Mouse (Mus musculus) midbrain, embryonic 15.5 days (tissue): ENCODE measurements around the gene AL731706.1. TPM values are rescaled to one million over a fixed set of nuclear protein-coding genes. Genes with fewer than 3 reads are reported as not detected.

Experiments
- ATAC-seq: fragments of 200-750 bp; cut with Nextera tagmentation; replicated peaks from 2 replicates; pipeline ENCODE4 v1.8.0; 2017; ENCODE audit warnings: moderate TSS enrichment
- H3K27ac ChIP-seq: fragments of 300-500 bp; sonication (generic); 2 replicates; pipeline ENCODE4 v1.5.1; 2015; ENCODE audit warnings: mild to moderate bottlenecking, inconsistent platforms
- H3K27me3 ChIP-seq: fragments of 300-500 bp; sonication (generic); replicated peaks from 2 replicates; pipeline ENCODE4 v1.6.1; 2015; ENCODE audit warnings: inconsistent platforms
- H3K36me3 ChIP-seq: fragments of 300-500 bp; sonication (generic); replicated peaks from 2 replicates; pipeline ENCODE4 v1.6.1; 2015; ENCODE audit warnings: inconsistent platforms
- H3K4me1 ChIP-seq: fragments of 300-500 bp; sonication (generic); 2 replicates; pipeline ENCODE4 v1.6.1; 2015; ENCODE audit warnings: inconsistent platforms
- H3K4me2 ChIP-seq: fragments of 300-500 bp; sonication (generic); 2 replicates; pipeline ENCODE4 v1.6.1; 2015; ENCODE audit warnings: inconsistent platforms, mild to moderate bottlenecking, moderate library complexity
- H3K4me3 ChIP-seq: fragments of 300-500 bp; sonication (generic); 2 replicates; pipeline ENCODE4 v1.5.1; 2015; ENCODE audit warnings: mild to moderate bottlenecking, inconsistent platforms
- H3K9ac ChIP-seq: fragments of 300-500 bp; sonication (generic); 2 replicates; pipeline ENCODE4 v1.6.1; 2015; ENCODE audit warnings: mild to moderate bottlenecking, inconsistent platforms
- H3K9me3 ChIP-seq: fragments of 300-500 bp; sonication (generic); 2 replicates; pipeline ENCODE4 v1.6.1; 2016; ENCODE audit warnings: inconsistent platforms
- WGBS: fragments of 180-500 bp; shearing (Covaris S2); methylation state at CpG from one replicate; pipeline ENCODE4 v1.1.7; 2015; ENCODE audit warnings: mixed read lengths; 5-methylcytosine and 5-hydroxymethylcytosine counted together
- polyA plus RNA-seq: library from polyadenylated mRNA; unstranded; fragments of >200 nt; fragmentation: Nextera tagmentation; extraction: Ambion mirVana; gene quantifications from 2 replicates; pipeline ENCODE4 v1.2.1, GENCODE M21; 2015

AL731706.1 gene
- polyA plus RNA-seq, 1 experiment from 2014 or later: 14.0 TPM

DNA sequence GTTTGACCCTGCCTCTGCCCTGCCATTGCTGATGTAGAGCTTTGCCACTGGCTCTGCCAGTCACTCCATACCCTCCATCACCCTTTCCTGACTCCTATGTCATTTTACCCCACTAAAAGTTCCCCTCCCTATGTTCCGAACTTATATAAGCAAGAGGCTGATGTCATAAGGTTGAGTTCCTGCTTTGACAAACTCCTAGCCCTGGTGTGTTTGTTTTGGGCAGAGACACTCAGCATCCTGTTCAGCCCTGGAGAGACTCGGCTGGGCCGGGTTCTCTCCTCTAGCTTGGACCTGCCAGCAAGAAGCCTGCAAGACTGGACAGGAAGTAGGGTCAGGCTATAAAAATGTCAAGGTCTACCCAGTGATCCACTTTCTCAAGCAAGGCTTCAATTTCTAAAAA lies 58.3 kb downstream of the AL731706.1 start:
- H3K9ac ChIP-seq: no peak overlapping the region
- ATAC-seq: no peak
- no peak overlapping the region for H3K4me3 ChIP-seq
- H3K9me3 ChIP-seq: no peaks in the 10 kb centered on the region
- H3K36me3 ChIP-seq: no peaks in the 10 kb centered on the region
- H3K4me2 ChIP-seq: no peak overlapping the region
- 84% methylated on average over 3 of the region's 3 CpGs for WGBS
- no peak overlapping the region for H3K27ac ChIP-seq
- no peaks in the 10 kb centered on the region for H3K27me3 ChIP-seq
- H3K4me1 ChIP-seq: no peaks in the 10 kb centered on the region

Other genes starting within 250 kb of the AL731706.1 start
- gene Snap25, start 177.9 kb downstream of the AL731706.1 start, polyA plus RNA-seq: 148 and 162 TPM in 2 replicates
- 22.8 and 26.9 TPM in 2 replicates for gene AL731706.2, start 5.7 kb downstream of the AL731706.1 start, polyA plus RNA-seq
- 15.0 and 16.2 TPM in 2 replicates for gene Slx4ip, start 171 bp downstream of the AL731706.1 start, polyA plus RNA-seq
- gene Mkks, start within 50 bp of the AL731706.1 start, polyA plus RNA-seq: 12.4 and 13.8 TPM in 2 replicates
- gene Jag1, start 225.3 kb upstream of the AL731706.1 start, polyA plus RNA-seq: 11.7 and 12.6 TPM in 2 replicates